Mouse (Mus musculus) kidney, adult 9 months (tissue): Measurements from ENCODE around the gene Chic1.

Experiments used
- DNase-seq: peaks from one replicate; pipeline ENCODE4 v3.0.0; 2022

Gene Chic1

GRCm38 (mm10) chrX:103438023-103438422 is 81.7 kb downstream of the Chic1 start:
- DNase-seq, result no peak

DNA sequence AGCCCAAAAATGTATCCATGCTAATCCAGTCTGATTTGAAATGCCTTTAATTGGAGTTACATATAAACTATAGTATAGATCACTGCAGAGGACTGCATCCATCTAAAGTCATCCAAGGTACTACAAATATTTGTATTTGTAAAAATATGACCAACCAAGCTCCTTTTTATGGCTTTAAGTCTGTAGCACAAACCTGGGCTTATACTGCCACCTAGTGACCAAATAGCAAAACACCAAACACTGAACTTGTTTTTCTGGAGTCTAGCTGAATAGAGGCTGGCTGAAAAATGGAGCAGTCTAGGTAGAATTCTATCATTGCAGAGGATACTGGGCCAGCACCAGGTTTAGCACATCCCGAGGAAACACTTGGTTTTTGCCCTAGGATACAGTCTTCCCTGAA is 84.5 kb downstream of the Chic1 start:
- DNase-seq, result peak; percentile 34

- DNase-seq, result peak; percentile 40
These were observed 87.5 kb downstream of the Chic1 start for GRCm38 (mm10) chrX:103443755-103444154.
